Mouse (Mus musculus) neural tube, embryonic 14.5 days (tissue): ENCODE measurements around the gene Prex1. TPM values are rescaled to one million over a fixed set of nuclear protein-coding genes. Genes with fewer than 3 reads are reported as not detected.

Experiments
- ATAC-seq: fragments of 200-750 bp; cut with Nextera tagmentation; 2 replicates; pipeline ENCODE4 v1.8.0; 2017; ENCODE audit warnings: low read depth, mild to moderate bottlenecking, moderate TSS enrichment, moderate library complexity
- H3K27ac ChIP-seq: fragments of 300-500 bp; sonication (generic); 2 replicates; pipeline ENCODE4 v1.5.1; 2014; ENCODE audit warnings: low read depth, mild to moderate bottlenecking, control low read depth, low read length, moderate library complexity, mixed read lengths
- H3K27me3 ChIP-seq: fragments of 300-500 bp; sonication (generic); 2 replicates; pipeline ENCODE4 v1.6.1; 2014; ENCODE audit warnings: low read length; ENCODE audit not compliant: control insufficient read depth, insufficient read depth
- H3K36me3 ChIP-seq: fragments of 300-500 bp; sonication (generic); 2 replicates; pipeline ENCODE4 v1.6.1; 2014; ENCODE audit warnings: low read length, mixed read lengths; ENCODE audit not compliant: control insufficient read depth, insufficient read depth
- H3K4me1 ChIP-seq: fragments of 300-500 bp; sonication (generic); 2 replicates; pipeline ENCODE4 v1.6.1; 2014; ENCODE audit warnings: low read length; ENCODE audit not compliant: control insufficient read depth, insufficient read depth
- H3K4me2 ChIP-seq: fragments of 300-500 bp; sonication (generic); 2 replicates; pipeline ENCODE4 v1.6.1; 2014; ENCODE audit warnings: mild to moderate bottlenecking, low read depth, low read length, control low read depth
- H3K4me3 ChIP-seq: fragments of 300-500 bp; sonication (generic); 2 replicates; pipeline ENCODE4 v1.5.1; 2014; ENCODE audit warnings: low read depth, low read length, control low read depth, mixed read lengths
- H3K9ac ChIP-seq: fragments of 300-500 bp; sonication (generic); replicated peaks from 2 replicates; pipeline ENCODE4 v1.6.1; 2014; ENCODE audit warnings: low read depth, mild to moderate bottlenecking, control low read depth, low read length, mixed read lengths
- H3K9me3 ChIP-seq: fragments of 300-500 bp; sonication (generic); 2 replicates; pipeline ENCODE4 v1.6.1; 2016; ENCODE audit warnings: low read length; ENCODE audit not compliant: control insufficient read depth
- WGBS: fragments of 180-500 bp; shearing (Covaris S2); extraction: QIAGEN DNeasy Blood & Tissue Kit; methylation state at CpG from one replicate; pipeline ENCODE4 v1.1.7; 2014; 5-methylcytosine and 5-hydroxymethylcytosine counted together
- polyA plus RNA-seq: library from polyadenylated mRNA; unstranded; fragments of >200 nt; fragmentation: Nextera tagmentation; extraction: Ambion mirVana; gene quantifications from 2 replicates; pipeline ENCODE4 v1.2.1, GENCODE M21; 2014

Prex1 gene
- polyA plus RNA-seq, 1 experiment from 2014 or later: 25.9 TPM

DNA sequence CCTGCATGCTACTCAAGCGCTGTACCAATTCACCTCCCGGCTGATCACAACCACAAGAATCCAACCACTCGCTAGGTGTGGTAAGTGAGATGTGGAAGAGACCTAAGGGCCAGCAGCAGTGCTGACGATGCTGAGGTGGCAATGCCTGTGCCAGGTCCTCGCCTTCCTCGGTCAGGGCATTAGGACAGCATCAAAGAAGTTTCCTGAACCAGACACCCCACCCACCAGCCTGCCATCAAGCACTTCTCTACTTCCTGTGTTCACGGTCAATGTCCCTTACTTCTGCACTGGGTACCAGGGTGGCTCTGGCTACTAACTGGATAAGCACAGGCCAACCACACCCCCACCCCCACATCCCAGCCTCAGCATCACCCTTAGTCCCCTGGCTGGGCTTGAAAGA is 91.0 kb downstream of the Prex1 start:
- H3K27me3 ChIP-seq: no peaks in the 10 kb centered on the region
- WGBS: 88% methylated on average over 7 of the region's 7 CpGs
- H3K36me3 ChIP-seq: no peaks in the 10 kb centered on the region
- H3K9me3 ChIP-seq: no peaks in the 10 kb centered on the region
- no peak overlapping the region for H3K27ac ChIP-seq
- no peak overlapping the region for H3K4me3 ChIP-seq
- H3K4me1 ChIP-seq: peaks cover 6% of the 10 kb centered on the region; the same call in 1 of the 2 replicates
- no peak; the same call in 1 of the 2 replicates for ATAC-seq
- no peak overlapping the region for H3K9ac ChIP-seq
- no peak overlapping the region for H3K4me2 ChIP-seq

GRCm38 (mm10) chr2:166622079-166622478 is 91.6 kb downstream of the Prex1 start:
- Histone ChIP-seq H3K4me2 (no peak overlapping the region), H3K27ac (no peak overlapping the region), H3K9ac (no peak overlapping the region), H3K4me3 (no peak overlapping the region), H3K36me3 (no peaks in the 10 kb centered on the region), H3K27me3 (no peaks in the 10 kb centered on the region), H3K9me3 (no peaks in the 10 kb centered on the region), H3K4me1 (peaks cover 6% of the 10 kb centered on the region; the same call in 1 of the 2 replicates)
- no peak for ATAC-seq
- 94% methylated on average over 6 of the region's 6 CpGs for WGBS

DNA sequence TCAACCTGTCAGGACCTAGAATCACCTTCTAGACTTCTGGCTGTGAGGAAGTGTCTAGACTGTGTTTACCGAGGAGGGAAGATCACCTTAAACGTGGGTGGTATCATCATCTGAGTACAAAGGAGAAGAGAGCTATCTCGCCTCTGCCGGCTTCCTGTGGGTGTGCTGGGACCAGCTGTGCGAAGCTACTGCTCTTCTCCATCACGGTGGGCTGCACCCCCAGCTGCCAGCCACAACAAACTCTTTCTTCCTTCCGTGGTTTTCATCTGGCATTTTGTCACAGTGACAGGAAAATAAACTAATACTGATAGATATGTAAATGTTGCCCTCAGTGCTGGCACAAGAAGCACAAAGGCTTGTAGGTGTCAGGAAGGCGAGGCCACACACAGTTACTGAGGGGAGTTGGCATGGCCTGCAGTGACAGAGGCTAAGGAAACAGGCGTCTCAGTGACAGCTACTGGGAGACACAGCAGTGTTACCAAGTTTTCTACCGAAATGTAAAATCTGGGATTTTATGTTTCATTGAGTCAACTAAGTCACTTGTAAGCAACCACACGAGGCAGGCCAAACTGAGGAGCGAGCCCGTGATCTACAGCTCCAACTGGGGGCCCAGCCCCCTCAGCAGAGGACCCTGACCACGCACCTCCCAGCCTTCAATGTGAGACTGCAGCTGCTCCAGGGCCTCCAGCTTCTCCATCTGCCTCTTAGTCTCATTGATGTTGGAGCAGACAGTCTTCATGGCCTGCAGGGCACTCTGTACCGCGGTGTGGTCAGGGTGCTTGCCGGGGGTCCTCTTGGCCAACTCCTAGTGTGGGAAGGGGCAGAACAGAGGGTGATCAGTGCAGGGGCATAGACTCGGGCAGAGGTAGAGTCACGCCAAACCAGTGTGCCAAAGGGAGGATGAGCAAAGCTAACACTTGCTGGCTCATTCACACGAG is 92.8 kb downstream of the Prex1 start:
- H3K4me3 ChIP-seq: no peak overlapping the region
- no peak overlapping the region for H3K4me2 ChIP-seq
- no peaks in the 10 kb centered on the region for H3K27me3 ChIP-seq
- no peak for ATAC-seq
- no peak overlapping the region for H3K9ac ChIP-seq
- WGBS: 65% methylated on average over 20 of the region's 20 CpGs
- H3K9me3 ChIP-seq: no peaks in the 10 kb centered on the region
- H3K27ac ChIP-seq: no peak overlapping the region
- H3K4me1 ChIP-seq: peaks cover 6% of the 10 kb centered on the region; the same call in 1 of the 2 replicates
- H3K36me3 ChIP-seq: no peaks in the 10 kb centered on the region

DNA sequence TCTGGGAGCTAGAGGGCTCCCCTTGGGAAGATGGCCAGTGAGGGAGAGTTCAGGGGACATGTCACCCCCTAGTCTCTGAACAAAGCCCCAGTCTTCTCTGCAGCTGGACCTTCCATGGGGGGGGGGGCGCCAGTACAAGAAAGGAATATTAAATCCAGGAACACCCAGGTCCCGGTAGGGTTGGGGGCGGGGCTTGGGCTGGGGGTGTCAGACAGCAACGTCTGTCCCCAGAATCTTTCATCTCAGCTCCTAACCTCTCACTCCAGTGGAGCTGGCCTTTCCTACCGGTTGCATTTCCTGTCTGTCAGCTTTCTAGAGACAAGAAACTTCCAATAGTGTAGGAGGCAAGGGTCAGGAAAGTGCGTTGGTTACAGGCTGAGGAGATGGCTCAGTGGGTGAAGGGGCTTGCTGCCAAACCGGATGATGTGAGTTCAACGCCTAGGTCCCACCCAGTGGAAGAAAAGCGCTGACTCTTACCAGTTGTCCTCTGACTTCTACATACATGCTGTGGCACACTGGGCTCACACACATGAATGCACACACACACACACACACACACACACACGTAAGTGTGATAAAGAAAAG is 93.6 kb downstream of the Prex1 start:
- no peaks in the 10 kb centered on the region for H3K9me3 ChIP-seq
- no peak overlapping the region for H3K27ac ChIP-seq
- no peak overlapping the region for H3K9ac ChIP-seq
- WGBS: 82% methylated on average over 10 of the region's 10 CpGs
- H3K36me3 ChIP-seq: no peaks in the 10 kb centered on the region
- no peak for ATAC-seq
- no peak overlapping the region for H3K4me2 ChIP-seq
- H3K4me1 ChIP-seq: peaks cover 6% of the 10 kb centered on the region; the same call in 1 of the 2 replicates
- H3K4me3 ChIP-seq: no peak overlapping the region
- no peaks in the 10 kb centered on the region for H3K27me3 ChIP-seq

- no peaks in the 10 kb centered on the region for H3K27me3 ChIP-seq
- WGBS: 96% methylated on average over 5 of the region's 5 CpGs
- H3K9me3 ChIP-seq: no peaks in the 10 kb centered on the region
- peaks cover 6% of the 10 kb centered on the region; the same call in 1 of the 2 replicates for H3K4me1 ChIP-seq
- H3K4me3 ChIP-seq: no peak overlapping the region
- H3K4me2 ChIP-seq: no peak overlapping the region
- no peak for ATAC-seq
- no peaks in the 10 kb centered on the region for H3K36me3 ChIP-seq
- no peak overlapping the region for H3K9ac ChIP-seq
- H3K27ac ChIP-seq: no peak overlapping the region
These were observed 94.4 kb downstream of the Prex1 start for GRCm38 (mm10) chr2:166619270-166619669.

DNA sequence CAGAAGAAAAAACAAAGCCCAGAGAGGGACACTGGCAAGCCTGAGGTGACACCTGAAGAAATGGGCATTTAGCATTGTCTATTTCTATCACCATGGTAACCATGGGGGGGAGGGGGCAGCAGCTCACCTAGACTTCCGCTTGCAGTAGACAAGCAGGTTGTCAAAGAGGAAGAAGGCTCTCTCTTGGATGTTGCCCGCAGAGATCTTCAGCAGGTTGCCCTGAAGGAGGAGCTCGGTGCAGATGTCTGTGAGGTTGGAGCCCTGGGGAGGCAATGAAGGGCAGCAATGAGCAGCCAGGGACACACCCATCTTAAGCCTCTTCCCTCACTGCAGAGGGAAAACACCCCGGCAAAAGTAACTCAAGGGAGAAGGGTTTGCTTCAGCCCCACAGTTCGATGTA is 95.9 kb downstream of the Prex1 start:
- H3K4me3 ChIP-seq: no peak overlapping the region
- no peak for ATAC-seq
- no peak overlapping the region for H3K4me2 ChIP-seq
- H3K36me3 ChIP-seq: no peaks in the 10 kb centered on the region
- no peak overlapping the region for H3K27ac ChIP-seq
- H3K27me3 ChIP-seq: no peaks in the 10 kb centered on the region
- H3K4me1 ChIP-seq: no peaks in the 10 kb centered on the region
- no peak overlapping the region for H3K9ac ChIP-seq
- no peaks in the 10 kb centered on the region for H3K9me3 ChIP-seq
- 94% methylated on average over 5 of the region's 5 CpGs for WGBS

- Histone ChIP-seq H3K27me3 (no peaks in the 10 kb centered on the region), H3K27ac (no peak overlapping the region), H3K9ac (no peak overlapping the region), H3K36me3 (no peaks in the 10 kb centered on the region), H3K9me3 (no peaks in the 10 kb centered on the region), H3K4me1 (no peaks in the 10 kb centered on the region), H3K4me2 (no peak overlapping the region), H3K4me3 (no peak overlapping the region)
- ATAC-seq: no peak
- 89% methylated on average over 2 of the region's 2 CpGs for WGBS
These were observed 98.1 kb downstream of the Prex1 start for GRCm38 (mm10) chr2:166615338-166616075.

- no peak for ATAC-seq
- H3K4me1 ChIP-seq: no peaks in the 10 kb centered on the region
- 87% methylated on average over 5 of the region's 5 CpGs for WGBS
These were observed 103.4 kb downstream of the Prex1 start for GRCm38 (mm10) chr2:166610271-166610670.

More at GRCm38 (mm10) chr2:166610271-166610670, 103.4 kb downstream of the Prex1 start:
- Histone ChIP-seq H3K4me3 (no peak overlapping the region), H3K27me3 (no peaks in the 10 kb centered on the region), H3K4me2 (no peak overlapping the region), H3K9ac (no peak overlapping the region), H3K36me3 (no peaks in the 10 kb centered on the region), H3K9me3 (no peaks in the 10 kb centered on the region), H3K27ac (no peak overlapping the region)
